Mouse (Mus musculus): ENCODE measurements around the gene Gm28308. TPM values are rescaled to one million over a fixed set of nuclear protein-coding genes. Genes with fewer than 3 reads are reported as not detected.

Gm28308 gene
- polyA plus RNA-seq, 1 experiment: not detected

DNA sequence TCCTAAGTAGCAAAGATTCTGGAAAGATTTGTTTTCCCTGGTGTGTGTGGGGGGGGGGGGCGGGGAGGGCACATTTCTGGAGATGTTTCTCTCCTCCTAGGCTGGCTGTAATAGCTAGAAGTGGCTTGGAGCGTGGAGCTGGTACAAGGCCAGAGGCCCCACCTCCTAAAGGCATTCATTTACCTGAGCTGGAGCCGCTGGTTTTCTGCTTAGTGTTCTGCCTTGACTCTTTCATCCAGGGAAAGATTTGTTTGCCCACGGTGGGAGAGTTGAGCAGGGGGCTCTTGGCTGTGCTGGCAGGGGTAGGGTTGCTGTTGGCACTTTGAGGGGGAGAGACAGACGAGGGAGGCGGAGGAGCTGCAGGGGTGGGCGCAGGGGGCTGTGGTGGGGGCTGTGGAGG is 41.2 kb downstream of the Gm28308 start:
- Histone ChIP-seq H3K4me1 (peaks cover 5% of the 10 kb centered on the region; the same call in 1 of the 2 replicates), H3K4me3 (replicated peaks) (no peak overlapping the region), H3K27me3 (replicated peaks) (peaks cover 48% of the 10 kb centered on the region), H3K36me3 (replicated peaks; ENCODE audit: low read length) (no peaks in the 10 kb centered on the region), H3K9me3 (peaks cover 30% of the 10 kb centered on the region)
- TF ChIP-seq GATA1 (IDR thresholded peaks at IDR 0.05; ENCODE audit: borderline replicate concordance, low read length): no peak
- no peak for TF ChIP-seq FLI1 (IDR thresholded peaks at IDR 0.05; ENCODE audit: low read length)

DNA sequence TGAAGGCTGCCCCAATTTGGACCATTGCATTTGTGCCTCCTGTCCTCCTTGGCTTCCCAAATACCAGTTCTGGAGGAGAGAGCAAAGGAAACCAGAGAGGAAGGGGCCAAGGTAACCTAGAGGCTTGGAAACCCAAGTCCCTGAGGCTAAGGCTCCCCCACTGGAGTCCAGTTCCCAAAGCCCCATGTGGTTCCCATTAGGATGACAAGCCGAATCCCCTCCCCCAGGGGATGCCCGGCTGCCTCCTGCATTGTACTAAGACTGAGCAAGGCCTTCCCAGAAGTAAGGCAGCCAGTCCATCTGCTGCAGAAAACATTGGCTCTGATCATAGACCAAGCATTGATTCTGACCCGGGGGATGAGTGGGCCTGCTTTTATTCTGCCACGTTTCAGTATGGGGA is 41.8 kb downstream of the Gm28308 start:
- H3K27me3 ChIP-seq (replicated peaks): peaks cover 50% of the 10 kb centered on the region
- H3K4me3 ChIP-seq (replicated peaks): no peak overlapping the region
- H3K4me1 ChIP-seq: peaks cover 5% of the 10 kb centered on the region; the same call in 1 of the 2 replicates
- peaks cover 26% of the 10 kb centered on the region for H3K9me3 ChIP-seq
- TF ChIP-seq FLI1 (IDR thresholded peaks at IDR 0.05; ENCODE audit: low read length) (no peak), GATA1 (IDR thresholded peaks at IDR 0.05; ENCODE audit: borderline replicate concordance, low read length) (no peak)
- no peaks in the 10 kb centered on the region for H3K36me3 ChIP-seq (replicated peaks; ENCODE audit: low read length)

DNA sequence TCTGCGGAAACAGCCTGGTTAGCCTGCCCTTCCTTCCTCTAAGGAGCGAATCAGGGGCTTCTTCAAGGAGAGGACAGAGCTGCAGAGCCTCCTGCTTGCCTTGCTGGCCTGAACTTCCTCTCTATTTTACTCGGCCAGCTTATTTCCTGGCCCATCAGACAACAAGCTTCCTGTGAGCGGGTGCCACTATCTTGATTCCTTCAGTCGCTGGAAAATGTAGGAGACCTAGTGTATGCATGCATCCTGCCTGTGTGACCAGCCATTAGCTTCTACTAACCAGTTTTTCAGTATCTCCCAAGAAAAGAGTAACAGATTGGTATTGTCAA is 42.3 kb downstream of the Gm28308 start:
- Histone ChIP-seq H3K4me1 (peaks cover 5% of the 10 kb centered on the region; the same call in 1 of the 2 replicates), H3K4me3 (replicated peaks) (no peak overlapping the region), H3K36me3 (replicated peaks; ENCODE audit: low read length) (no peaks in the 10 kb centered on the region), H3K9me3 (peaks cover 25% of the 10 kb centered on the region), H3K27me3 (replicated peaks) (peaks cover 51% of the 10 kb centered on the region)
- no peak for TF ChIP-seq GATA1 (IDR thresholded peaks at IDR 0.05; ENCODE audit: borderline replicate concordance, low read length)
- TF ChIP-seq FLI1 (IDR thresholded peaks at IDR 0.05; ENCODE audit: low read length): no peak

DNA sequence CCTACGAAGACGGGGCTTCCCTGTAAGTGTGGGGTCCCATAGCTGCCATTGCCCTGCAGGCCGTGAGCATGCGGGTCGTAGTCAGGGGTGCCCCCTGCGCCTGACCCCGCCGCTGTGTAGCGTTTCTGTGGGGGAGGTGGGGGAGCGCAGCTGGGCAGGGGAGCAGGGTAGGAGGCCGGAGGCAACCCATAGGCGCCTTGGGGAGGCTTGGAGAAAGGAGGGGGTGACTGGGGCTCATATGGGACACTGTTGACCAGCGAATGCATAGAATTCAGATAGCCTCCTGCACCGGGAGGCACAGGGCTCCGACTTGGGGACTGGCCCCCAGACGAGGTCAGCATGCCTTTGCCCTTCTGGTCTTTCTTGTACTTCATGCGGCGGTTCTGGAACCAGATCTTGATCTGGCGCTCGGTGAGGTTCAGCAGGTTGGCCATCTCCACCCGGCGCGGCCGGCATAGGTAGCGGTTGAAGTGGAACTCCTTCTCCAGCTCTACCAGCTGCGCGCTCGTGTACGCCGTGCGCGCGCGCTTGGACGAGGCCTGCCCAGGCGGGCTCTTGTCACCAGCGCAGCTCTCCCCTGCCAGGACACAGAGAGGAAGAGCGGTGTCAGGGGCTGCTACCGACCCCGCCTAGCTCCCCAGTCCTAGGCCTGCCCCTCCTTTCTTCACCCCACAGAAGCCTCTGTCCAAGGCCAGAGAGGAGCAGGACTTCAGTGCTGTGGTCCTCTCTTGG is 42.8 kb downstream of the Gm28308 start:
- TF ChIP-seq GATA1 (IDR thresholded peaks at IDR 0.05; ENCODE audit: borderline replicate concordance, low read length) (no peak), FLI1 (IDR thresholded peaks at IDR 0.05; ENCODE audit: low read length) (no peak)
- Histone ChIP-seq H3K4me3 (replicated peaks) (no peak overlapping the region), H3K9me3 (peaks cover 27% of the 10 kb centered on the region), H3K4me1 (peaks cover 5% of the 10 kb centered on the region; the same call in 1 of the 2 replicates), H3K36me3 (replicated peaks; ENCODE audit: low read length) (no peaks in the 10 kb centered on the region), H3K27me3 (replicated peaks) (peaks cover 55% of the 10 kb centered on the region)

DNA sequence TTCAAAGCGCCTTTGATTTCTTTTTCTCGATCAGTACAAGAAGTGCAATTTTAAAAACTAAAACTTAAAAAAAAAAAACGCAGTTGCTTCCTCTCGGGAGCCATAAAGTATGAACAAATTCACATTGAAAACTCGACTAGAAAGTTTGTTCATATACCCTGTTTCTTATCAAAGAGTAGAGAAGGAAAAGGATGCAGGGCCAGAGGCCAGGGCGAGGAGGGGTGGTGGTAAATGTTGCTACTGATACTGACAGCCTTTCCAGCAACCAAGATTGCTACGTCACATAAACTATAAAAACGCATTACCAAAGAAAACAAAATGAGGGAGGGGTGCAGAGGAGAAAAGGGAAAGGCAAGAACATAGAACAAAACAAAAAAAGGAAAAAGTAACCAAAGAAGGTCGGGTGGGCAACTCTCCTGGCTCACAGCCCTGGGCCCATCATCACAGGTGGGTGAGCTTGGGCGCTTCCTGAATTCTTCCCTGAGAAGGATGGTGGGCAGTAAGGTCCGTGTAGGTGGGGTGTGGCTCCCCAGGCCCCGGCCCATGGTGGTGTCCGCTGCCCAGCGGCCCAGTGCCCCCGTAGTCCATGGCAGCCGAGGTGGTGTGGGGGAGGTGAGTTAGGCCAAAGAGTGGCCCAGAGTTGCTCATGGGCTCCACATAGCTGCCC is 43.5 kb downstream of the Gm28308 start:
- peaks cover 22% of the 10 kb centered on the region for H3K9me3 ChIP-seq
- no peaks in the 10 kb centered on the region for H3K36me3 ChIP-seq (replicated peaks; ENCODE audit: low read length)
- H3K4me1 ChIP-seq: peaks cover 8% of the 10 kb centered on the region; the same call in 1 of the 2 replicates
- TF ChIP-seq FLI1 (IDR thresholded peaks at IDR 0.05; ENCODE audit: low read length) (no peak), GATA1 (IDR thresholded peaks at IDR 0.05; ENCODE audit: borderline replicate concordance, low read length) (no peak)
- peaks cover 57% of the 10 kb centered on the region for H3K27me3 ChIP-seq (replicated peaks)
- H3K4me3 ChIP-seq (replicated peaks): no peak overlapping the region

DNA sequence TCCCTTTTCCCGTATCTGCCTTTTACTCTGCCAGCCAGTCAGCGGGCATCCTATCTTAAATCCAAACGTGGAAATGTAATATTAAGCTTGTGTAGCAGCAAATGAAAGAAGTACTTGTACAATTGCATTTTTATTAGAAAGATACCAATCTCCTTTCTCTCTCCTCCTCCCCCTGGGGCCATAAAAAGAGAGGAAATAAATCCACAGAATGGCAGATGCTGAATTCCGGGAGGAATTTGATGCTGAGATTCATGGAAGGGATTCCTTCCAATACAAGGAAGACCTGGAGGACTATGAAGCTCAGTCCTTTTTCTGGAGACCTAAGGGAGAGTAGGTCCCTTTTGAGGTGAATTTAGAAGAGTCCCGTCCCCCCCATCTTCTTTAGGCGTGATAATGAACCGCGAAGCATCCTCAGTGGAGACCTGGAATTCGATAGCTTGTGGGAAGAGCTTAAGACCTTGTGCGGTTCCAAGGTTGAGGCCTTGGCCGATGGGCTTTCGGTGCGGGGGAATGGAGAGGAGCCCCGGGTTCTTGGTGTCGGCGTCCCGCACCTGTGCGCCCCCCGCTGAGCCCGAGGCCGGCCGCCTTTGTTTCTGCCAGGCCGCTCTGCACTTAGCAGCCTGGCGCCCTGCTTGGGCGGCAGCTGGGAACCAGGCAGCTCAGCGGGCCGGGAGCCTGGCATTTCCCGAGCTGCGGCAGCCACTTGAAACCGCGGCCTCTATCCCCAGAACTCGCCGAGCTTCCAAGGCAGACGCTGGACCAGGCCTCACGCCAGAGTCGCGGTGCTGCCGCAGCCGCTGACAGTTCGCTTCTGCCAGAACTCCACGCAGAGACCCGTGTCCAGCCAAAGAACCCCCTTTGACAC is 44.7 kb downstream of the Gm28308 start:
- TF ChIP-seq GATA1 (IDR thresholded peaks at IDR 0.05; ENCODE audit: borderline replicate concordance, low read length): no peak
- no peak for TF ChIP-seq FLI1 (IDR thresholded peaks at IDR 0.05; ENCODE audit: low read length)
- Histone ChIP-seq H3K4me1 (peaks cover 14% of the 10 kb centered on the region), H3K9me3 (peaks cover 32% of the 10 kb centered on the region), H3K36me3 (replicated peaks; ENCODE audit: low read length) (peaks cover 4% of the 10 kb centered on the region), H3K4me3 (replicated peaks) (no peak overlapping the region), H3K27me3 (replicated peaks) (peaks cover 70% of the 10 kb centered on the region)

DNA sequence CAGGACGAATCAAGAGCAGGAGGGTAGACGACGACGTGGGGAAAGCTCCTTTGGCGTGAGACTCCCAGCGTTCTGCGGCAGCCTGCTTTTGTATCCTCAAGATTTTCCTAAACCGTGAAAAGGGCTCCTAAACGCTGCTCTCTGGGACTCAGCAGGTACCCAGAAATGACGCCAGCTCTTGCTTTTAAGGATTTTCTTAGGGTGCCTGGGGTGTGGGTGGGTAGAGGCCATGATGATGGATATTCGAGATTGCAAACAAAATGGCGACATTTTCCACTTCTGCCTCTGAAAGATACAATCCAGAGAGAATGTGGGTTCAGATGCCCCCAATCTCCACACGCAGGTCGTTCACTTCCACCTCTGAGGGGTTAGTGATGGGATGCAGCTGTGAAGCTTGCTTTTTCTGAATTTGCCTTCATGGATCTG is 45.4 kb downstream of the Gm28308 start:
- Histone ChIP-seq H3K9me3 (peaks cover 33% of the 10 kb centered on the region), H3K27me3 (replicated peaks) (peaks cover 76% of the 10 kb centered on the region)

DNA sequence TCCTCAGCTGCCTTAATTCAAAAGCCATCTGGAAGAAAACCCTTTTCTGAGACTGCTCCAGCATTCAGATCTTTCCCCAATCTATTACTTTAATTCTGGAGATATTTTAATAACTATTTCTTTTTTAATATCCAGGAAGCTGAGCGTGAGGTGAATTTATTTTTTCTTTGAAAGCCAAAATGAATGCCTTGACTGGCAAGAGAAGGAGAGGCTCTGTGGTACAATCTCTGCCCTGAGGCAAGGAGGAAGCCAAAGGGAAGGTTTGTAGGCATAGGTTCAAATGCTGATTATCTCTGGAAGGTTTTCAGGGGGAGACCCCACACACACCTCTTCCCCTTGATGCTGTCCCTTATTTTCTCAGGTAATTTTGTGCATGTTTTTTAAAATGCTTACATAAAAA is 46.0 kb downstream of the Gm28308 start:
- peaks cover 18% of the 10 kb centered on the region for H3K4me1 ChIP-seq
- TF ChIP-seq FLI1 (IDR thresholded peaks at IDR 0.05; ENCODE audit: low read length) (no peak), GATA1 (IDR thresholded peaks at IDR 0.05; ENCODE audit: borderline replicate concordance, low read length) (no peak)
- peaks cover 27% of the 10 kb centered on the region for H3K9me3 ChIP-seq
- peaks cover 4% of the 10 kb centered on the region for H3K36me3 ChIP-seq (replicated peaks; ENCODE audit: low read length)
- H3K4me3 ChIP-seq (replicated peaks): no peak overlapping the region
- H3K27me3 ChIP-seq (replicated peaks): peaks cover 73% of the 10 kb centered on the region

More for the DNA sequence above, 45.4 kb downstream of the Gm28308 start:
- Histone ChIP-seq H3K4me1 (peaks cover 18% of the 10 kb centered on the region), H3K36me3 (replicated peaks; ENCODE audit: low read length) (peaks cover 4% of the 10 kb centered on the region), H3K4me3 (replicated peaks) (no peak overlapping the region)
- TF ChIP-seq FLI1 (IDR thresholded peaks at IDR 0.05; ENCODE audit: low read length) (no peak), GATA1 (IDR thresholded peaks at IDR 0.05; ENCODE audit: borderline replicate concordance, low read length) (no peak)

DNA sequence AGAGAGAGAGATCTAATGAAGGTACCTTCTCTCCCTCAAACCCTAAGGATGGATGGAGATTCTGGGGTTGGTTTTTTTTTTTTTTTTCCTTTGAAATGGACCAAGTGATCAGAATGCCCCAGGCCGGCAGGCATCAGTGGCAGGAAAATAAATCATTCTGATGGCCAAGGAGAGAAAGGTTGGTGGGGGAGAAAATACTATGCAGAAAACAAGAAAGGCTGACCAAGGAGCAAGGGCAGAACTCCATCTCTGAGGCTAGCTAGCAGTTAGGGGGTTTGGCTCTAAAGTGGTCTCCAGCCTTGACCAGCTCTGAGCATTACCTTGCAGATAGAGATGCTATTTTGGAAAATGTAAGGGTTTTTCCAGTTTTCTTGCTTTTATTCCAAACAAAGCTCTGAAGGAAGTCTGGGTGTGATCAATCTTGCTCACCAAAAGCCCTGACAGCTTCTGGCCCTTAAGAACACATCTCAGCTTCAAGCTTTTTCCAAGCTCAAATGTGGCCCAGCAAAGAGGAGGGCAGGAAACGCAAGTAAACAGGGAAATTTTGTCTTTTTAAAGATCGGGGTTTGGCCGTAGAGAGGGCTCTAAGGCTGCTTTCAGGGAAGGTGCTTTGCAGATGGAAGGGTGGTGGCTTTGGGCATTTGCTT is 46.6 kb downstream of the Gm28308 start:
- no peak for TF ChIP-seq FLI1 (IDR thresholded peaks at IDR 0.05; ENCODE audit: low read length)
- TF ChIP-seq GATA1 (IDR thresholded peaks at IDR 0.05; ENCODE audit: borderline replicate concordance, low read length): no peak
- peaks cover 72% of the 10 kb centered on the region for H3K27me3 ChIP-seq (replicated peaks)
- H3K36me3 ChIP-seq (replicated peaks; ENCODE audit: low read length): peaks cover 4% of the 10 kb centered on the region

More for the DNA sequence above, 46.6 kb downstream of the Gm28308 start:
- peaks cover 18% of the 10 kb centered on the region for H3K4me1 ChIP-seq
- no peak overlapping the region for H3K4me3 ChIP-seq (replicated peaks)
- peaks cover 27% of the 10 kb centered on the region for H3K9me3 ChIP-seq
